Mouse (Mus musculus) intestine, postnatal 0 days (tissue): ENCODE data around the gene Sigmar1. TPM values are rescaled to one million over a fixed set of nuclear protein-coding genes. Genes with fewer than 3 reads are reported as not detected.

ENCODE experiments used
- ATAC-seq: fragments of 200-750 bp; cut with Nextera tagmentation; 2 replicates; pipeline ENCODE4 v1.8.0; 2017; ENCODE audit warnings: mild to moderate bottlenecking, moderate TSS enrichment, moderate library complexity
- H3K27ac ChIP-seq: fragments of 300-500 bp; sonication (generic); 2 replicates; pipeline ENCODE4 v1.5.1; 2014; ENCODE audit warnings: mild to moderate bottlenecking, low read depth, low read length, moderate library complexity
- H3K27me3 ChIP-seq: fragments of 300-500 bp; sonication (generic); replicated peaks from 2 replicates; pipeline ENCODE4 v1.6.1; 2014; ENCODE audit warnings: low read length, mixed read lengths; ENCODE audit not compliant: control insufficient read depth, insufficient read depth
- H3K36me3 ChIP-seq: fragments of 300-500 bp; sonication (generic); 2 replicates; pipeline ENCODE4 v1.6.1; 2014; ENCODE audit warnings: mild to moderate bottlenecking, moderate library complexity; ENCODE audit not compliant: control insufficient read depth, insufficient read depth
- H3K4me1 ChIP-seq: fragments of 300-500 bp; sonication (generic); replicated peaks from 2 replicates; pipeline ENCODE4 v1.6.1; 2014; ENCODE audit warnings: antibody characterized with exemption, low read length, mixed read lengths; ENCODE audit not compliant: control insufficient read depth, insufficient read depth
- H3K4me2 ChIP-seq: fragments of 300-500 bp; sonication (generic); replicated peaks from 2 replicates; pipeline ENCODE4 v1.6.1; 2014; ENCODE audit warnings: low read depth, mild to moderate bottlenecking, moderate library complexity
- H3K4me3 ChIP-seq: fragments of 300-500 bp; sonication (generic); 2 replicates; pipeline ENCODE4 v1.5.1; 2014; ENCODE audit warnings: low read depth, low read length
- H3K9ac ChIP-seq: fragments of 300-500 bp; sonication (generic); 2 replicates; pipeline ENCODE4 v1.6.1; 2014; ENCODE audit warnings: mild to moderate bottlenecking, low read depth, low read length
- H3K9me3 ChIP-seq: fragments of 300-500 bp; sonication (generic); 2 replicates; pipeline ENCODE4 v1.6.1; 2016; ENCODE audit warnings: mixed run types; ENCODE audit not compliant: control insufficient read depth
- CTCF ChIP-seq: sonication (generic); IDR thresholded peaks from 2 replicates; pipeline ENCODE4 v1.5.1; 2016; ENCODE audit warnings: low read depth, mild to moderate bottlenecking, control low read depth, antibody characterized with exemption, moderate library complexity
- WGBS: fragments of 180-500 bp; shearing (Covaris S2); extraction: QIAGEN DNeasy Blood & Tissue Kit; methylation state at CpG from one replicate; pipeline ENCODE4 v1.1.7; 2014; 5-methylcytosine and 5-hydroxymethylcytosine counted together
- polyA plus RNA-seq: library from polyadenylated mRNA; unstranded; fragments of >200 nt; fragmentation: Nextera tagmentation; extraction: Ambion mirVana; gene quantifications from 2 replicates; pipeline ENCODE4 v1.2.1, GENCODE M21; 2015

Sigmar1 gene
- polyA plus RNA-seq, 1 experiment from 2014 or later = 50.6 TPM

DNA sequence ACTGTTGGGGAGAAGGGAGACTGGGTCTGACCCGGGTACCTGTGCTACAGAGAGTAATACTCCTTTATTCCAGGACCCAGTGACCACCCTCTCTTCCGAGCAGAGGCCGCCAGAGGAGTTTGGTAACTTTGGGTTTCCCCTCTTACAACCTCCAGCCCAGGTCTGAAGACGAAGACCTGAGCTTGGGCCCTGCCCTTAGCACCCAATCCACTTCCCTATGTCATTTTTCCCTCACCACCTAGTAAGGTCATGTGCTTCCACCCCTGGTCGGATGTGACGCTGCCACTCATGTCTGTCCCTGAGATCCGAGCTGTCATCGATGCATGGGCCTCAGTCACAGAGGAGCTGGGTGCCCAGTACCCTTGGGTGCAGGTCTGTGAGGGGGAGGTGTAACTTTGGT lies 483 bp upstream of the Sigmar1 start:
- Histone ChIP-seq H3K4me3 (peak overlapping the region; percentile 72), H3K27me3 (no peaks in the 10 kb centered on the region), H3K27ac (no peak overlapping the region), H3K36me3 (peaks cover 9% of the 10 kb centered on the region), H3K9ac (peak overlapping the region; percentile 82), H3K9me3 (no peaks in the 10 kb centered on the region), H3K4me1 (0 out of 2 replicates have a peak, but pooled peaks cover 3% of the 10 kb centered on the region), H3K4me2 (peak overlapping the region; percentile 88)
- no peak for TF ChIP-seq CTCF
- 64% methylated on average over 8 of the region's 8 CpGs for WGBS
- ATAC-seq = no peak

DNA sequence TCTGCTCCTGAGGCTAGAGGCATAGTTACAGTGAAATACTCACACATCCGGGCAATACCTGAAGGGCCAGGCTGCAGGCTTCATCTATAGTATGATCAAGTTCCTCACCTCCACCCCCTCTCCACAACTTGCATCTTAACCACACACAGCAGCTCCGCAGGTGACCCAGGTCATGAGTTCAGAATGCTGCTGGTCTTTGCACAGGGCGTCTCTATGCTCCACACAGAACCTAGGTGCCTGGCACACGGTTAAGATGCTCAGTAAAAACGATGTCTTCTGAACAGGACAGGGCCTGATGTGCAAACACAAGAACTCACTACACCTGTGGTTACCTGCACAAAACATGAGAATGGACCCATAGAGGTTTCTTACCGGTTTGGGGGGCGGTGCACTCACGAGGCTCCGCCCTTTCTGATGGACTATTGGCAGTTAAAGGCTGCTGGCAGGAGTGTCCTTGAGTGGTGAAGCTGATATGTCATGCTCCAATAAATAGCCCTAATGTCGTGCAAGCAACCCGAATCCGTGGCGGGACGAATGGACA lies 1.1 kb downstream of the Sigmar1 start, which contains the start of gene Galt:
TSS of gene Galt (plus strand) at position 432 of the 541 bp plus-strand sequence.
- peak within 1 kb of the TSS; percentile 72 for H3K4me3 ChIP-seq
- peak; percentile 66 for ATAC-seq
- 0 out of 2 replicates have a peak, but pooled peaks cover under 1% of the 10 kb centered on the region for H3K4me1 ChIP-seq
- 10% methylated on average over 14 of the region's 14 CpGs for WGBS
- peaks cover 9% of the 10 kb centered on the region for H3K36me3 ChIP-seq
- peak within 1 kb of the TSS; percentile 94 for H3K27ac ChIP-seq
- no peaks in the 10 kb centered on the region for H3K27me3 ChIP-seq
- no peaks in the 10 kb centered on the region for H3K9me3 ChIP-seq
- peak within 1 kb of the TSS; percentile 82 for H3K9ac ChIP-seq
- TF ChIP-seq CTCF = no peak
- H3K4me2 ChIP-seq = peak within 1 kb of the TSS; percentile 88

DNA sequence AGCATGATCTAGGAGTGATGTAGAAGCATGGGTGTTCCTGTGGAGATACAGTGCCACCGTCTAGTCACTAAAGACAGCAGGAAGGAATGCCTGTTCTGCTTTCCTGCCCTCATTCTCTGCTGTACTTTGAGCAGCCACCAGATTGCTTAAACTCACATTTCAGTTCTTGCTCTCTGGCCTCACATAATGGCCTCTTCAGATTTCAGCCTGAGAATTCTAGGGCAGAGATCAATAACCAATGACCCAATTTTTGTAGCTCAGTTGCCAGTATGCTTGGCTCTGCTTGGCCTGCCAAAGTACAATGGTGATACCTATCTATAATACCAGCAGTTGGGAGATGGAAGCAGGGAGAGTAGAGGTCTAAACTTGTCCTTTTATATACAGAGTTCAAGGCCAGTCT lies 10.9 kb downstream of the Sigmar1 start:
- H3K9me3 ChIP-seq = 0 out of 2 replicates have a peak, but pooled peaks cover 2% of the 10 kb centered on the region
- TF ChIP-seq CTCF = no peak
- H3K27ac ChIP-seq = no peak overlapping the region
- no peak overlapping the region for H3K4me3 ChIP-seq
- WGBS = 69% methylated on average over 1 of the region's 1 CpGs
- no peak for ATAC-seq
- H3K4me1 ChIP-seq = peaks cover 8% of the 10 kb centered on the region; the same call in 1 of the 2 replicates
- no peak overlapping the region for H3K9ac ChIP-seq
- no peaks in the 10 kb centered on the region for H3K27me3 ChIP-seq
- no peaks in the 10 kb centered on the region for H3K36me3 ChIP-seq
- H3K4me2 ChIP-seq = no peak overlapping the region

DNA sequence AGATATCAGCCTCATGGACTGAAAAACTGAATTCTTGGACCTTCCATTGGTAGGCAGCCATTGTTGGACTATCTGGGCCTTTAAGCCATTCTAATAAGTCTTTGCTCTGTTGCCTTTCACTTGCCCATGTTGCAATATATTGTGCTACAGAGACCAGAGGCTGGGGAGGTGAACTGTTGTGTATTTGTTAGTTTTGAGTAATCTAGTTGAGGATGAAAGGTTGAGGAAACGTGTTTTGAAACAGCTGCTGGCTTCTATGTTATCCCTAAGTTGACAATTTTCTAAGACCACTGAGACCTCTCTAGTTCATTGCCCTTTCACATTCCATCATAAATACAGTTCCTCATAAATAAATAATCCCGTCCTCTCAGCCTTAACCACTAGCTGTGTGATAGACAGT lies 11.8 kb downstream of the Sigmar1 start:
- Histone ChIP-seq H3K4me2 (no peak overlapping the region), H3K27ac (no peak overlapping the region), H3K27me3 (no peaks in the 10 kb centered on the region), H3K4me1 (peaks cover 8% of the 10 kb centered on the region; the same call in 1 of the 2 replicates), H3K36me3 (no peaks in the 10 kb centered on the region), H3K9ac (no peak overlapping the region), H3K9me3 (0 out of 2 replicates have a peak, but pooled peaks cover 2% of the 10 kb centered on the region), H3K4me3 (no peak overlapping the region)
- TF ChIP-seq CTCF = no peak
- 63% methylated on average over 2 of the region's 2 CpGs for WGBS
- no peak for ATAC-seq

DNA sequence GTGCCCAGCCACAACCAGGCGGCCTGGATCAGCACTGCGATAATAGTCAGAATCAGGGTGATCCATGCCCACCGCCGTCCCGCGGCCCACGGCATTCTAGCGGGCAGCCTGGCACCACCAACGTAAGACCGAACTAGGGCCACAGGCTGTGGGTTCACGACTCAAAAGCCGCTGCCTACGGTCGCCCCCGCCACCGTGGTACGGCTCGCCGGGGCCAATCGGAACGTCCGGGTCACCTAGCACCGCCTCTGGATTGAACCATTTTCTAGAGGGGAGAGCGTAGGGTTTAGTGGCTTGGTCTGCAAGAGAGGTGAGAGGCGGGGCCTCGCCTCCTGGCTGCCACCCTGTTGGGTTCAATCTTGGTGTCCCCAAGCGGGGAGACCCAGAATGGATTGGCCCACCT lies 14.8 kb downstream of the Sigmar1 start:
- peaks cover 7% of the 10 kb centered on the region; the same call in 1 of the 2 replicates for H3K36me3 ChIP-seq
- peak overlapping the region; percentile 96 for H3K4me2 ChIP-seq
- ATAC-seq = peak; percentile 91
- 0 out of 2 replicates have a peak, but pooled peaks cover under 1% of the 10 kb centered on the region for H3K9me3 ChIP-seq
- H3K9ac ChIP-seq = peak overlapping the region; percentile 57
- no peaks in the 10 kb centered on the region for H3K27me3 ChIP-seq
- peak overlapping the region; percentile 63 for H3K4me3 ChIP-seq
- H3K27ac ChIP-seq = peak overlapping the region; percentile 82
- WGBS = under 1% methylated on average over 27 of the region's 27 CpGs
- peak; percentile 49; the same call in 1 of the 2 replicates for TF ChIP-seq CTCF
- peaks cover 8% of the 10 kb centered on the region; the same call in 1 of the 2 replicates for H3K4me1 ChIP-seq

DNA sequence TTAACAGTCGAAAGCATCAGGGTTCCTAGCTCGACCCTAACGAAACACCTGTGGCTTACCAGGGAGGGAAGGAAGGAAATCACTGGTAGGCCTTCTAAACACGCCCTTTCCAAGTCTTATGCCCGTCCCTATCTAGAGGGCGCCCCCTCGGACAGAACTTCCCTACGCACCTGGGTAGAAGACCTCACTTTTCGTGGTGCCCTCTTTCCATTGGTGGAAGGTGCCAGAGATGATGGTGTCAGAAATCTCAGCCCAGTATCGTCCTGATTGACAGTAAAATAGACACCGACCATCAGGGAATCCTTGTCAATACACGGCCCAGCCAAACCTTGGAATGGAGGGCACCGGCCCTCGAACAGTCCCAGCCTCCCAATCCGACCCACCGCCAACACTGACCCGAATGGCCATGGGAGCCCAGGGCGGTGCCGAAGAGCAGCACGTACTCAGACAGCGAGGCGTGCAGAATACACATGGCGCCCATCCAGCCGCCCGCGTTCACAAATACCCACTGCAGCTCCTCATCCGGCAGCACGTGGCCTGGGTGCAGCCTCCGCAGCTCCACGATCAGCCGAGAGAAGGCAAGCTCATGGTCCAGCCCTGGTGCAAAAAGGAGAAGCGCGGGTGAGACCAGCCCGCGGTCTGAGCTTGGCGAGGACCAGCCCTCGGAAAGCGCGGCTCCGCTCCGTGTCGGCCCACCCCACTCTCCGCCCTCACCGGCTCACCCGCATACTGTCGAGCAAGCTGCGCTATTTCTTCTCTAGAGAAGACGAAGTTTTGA lies 15.4 kb downstream of the Sigmar1 start:
- H3K27ac ChIP-seq = peak overlapping the region; percentile 82
- H3K4me3 ChIP-seq = peak overlapping the region; percentile 63
- H3K36me3 ChIP-seq = peaks cover 7% of the 10 kb centered on the region; the same call in 1 of the 2 replicates
- H3K9me3 ChIP-seq = no peaks in the 10 kb centered on the region
- peak; percentile 65 for ATAC-seq
- H3K27me3 ChIP-seq = no peaks in the 10 kb centered on the region
- under 1% methylated on average over 46 of the region's 48 CpGs for WGBS
- H3K9ac ChIP-seq = peak overlapping the region; percentile 57
- TF ChIP-seq CTCF = peak; percentile 45
- H3K4me2 ChIP-seq = peak overlapping the region; percentile 96
- peaks cover 8% of the 10 kb centered on the region; the same call in 1 of the 2 replicates for H3K4me1 ChIP-seq
